Mouse (Mus musculus) gastrocnemius, adult 8-10 months (tissue): ENCODE results near the gene Prdm16. TPM values are rescaled to one million over a fixed set of nuclear protein-coding genes. Genes with fewer than 3 reads are reported as not detected.

Experiments
- DNase-seq, 2 experiments: peaks; one replicate each; pipeline ENCODE4 v3.0.0; 2022; ENCODE audit warnings: low spot score in 2 of 2
- total RNA-seq, 4 experiments: library from RNA; stranded (reverse); gene quantifications; 2 replicates each; pipeline ENCODE4 v1.2.4; 2022

Prdm16 gene
- total RNA-seq, 4 experiments from 2014 or later: 0.73 to 3.1 (median 1.4) TPM

DNA sequence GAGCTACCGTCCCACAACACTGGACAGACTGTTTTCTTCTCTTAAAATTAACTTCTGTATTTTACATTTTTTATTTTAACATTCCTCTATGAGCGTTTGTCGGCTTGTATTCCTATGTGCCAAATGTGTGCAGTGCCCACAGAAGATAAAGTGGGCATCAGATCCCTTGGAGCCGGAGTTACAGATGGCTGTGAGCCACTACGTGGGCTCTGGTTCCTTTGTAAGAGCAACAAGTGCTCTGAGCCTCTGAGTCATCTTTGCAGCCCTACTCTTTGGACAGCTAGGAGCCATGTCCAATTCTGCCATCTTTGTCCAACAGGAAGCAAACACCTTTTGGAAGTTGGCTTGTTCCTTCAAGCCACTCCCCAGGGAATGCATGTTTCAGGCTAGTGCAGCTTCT lies 78.6 kb downstream of the Prdm16 start:
- no peak for DNase-seq

DNA sequence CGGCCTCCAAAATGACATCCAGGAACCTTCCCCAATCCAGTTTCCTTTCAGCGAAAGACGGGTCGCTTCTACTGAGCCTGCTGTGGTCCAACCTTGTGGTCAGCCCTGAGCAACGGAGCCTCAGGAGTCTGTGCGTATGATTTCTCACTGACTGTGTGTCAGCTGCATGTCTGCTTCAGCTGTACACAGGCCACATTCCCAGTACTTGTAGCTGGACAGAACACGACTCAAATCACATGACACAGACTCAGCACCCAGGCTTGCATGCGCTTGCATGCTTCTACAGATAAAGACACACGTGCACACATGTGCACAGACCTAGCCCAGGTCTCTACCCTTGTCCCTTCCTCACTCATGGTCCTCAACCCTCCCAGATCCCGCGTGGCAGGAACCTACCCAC lies 79.5 kb downstream of the Prdm16 start:
- no peak for DNase-seq

DNA sequence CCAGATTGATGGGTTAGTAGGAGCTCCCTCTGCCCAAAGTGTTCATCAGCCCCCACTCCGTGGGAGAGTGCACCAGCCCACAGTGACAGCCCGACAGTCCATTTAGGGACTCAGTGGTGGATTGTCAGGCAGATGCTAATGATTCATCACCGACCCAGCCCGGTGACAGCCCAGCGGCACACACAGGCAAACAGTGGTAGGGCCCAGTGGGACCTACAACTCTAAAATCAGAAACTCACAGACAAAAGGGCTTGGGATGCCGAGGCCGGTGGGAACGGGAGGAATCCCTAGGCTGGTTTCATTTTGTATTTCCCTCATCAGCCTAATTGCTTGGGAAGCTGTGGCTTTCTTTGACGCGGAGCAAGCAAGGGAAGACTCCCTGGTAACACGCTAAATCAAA lies 80.3 kb downstream of the Prdm16 start:
- no peak for DNase-seq

DNA sequence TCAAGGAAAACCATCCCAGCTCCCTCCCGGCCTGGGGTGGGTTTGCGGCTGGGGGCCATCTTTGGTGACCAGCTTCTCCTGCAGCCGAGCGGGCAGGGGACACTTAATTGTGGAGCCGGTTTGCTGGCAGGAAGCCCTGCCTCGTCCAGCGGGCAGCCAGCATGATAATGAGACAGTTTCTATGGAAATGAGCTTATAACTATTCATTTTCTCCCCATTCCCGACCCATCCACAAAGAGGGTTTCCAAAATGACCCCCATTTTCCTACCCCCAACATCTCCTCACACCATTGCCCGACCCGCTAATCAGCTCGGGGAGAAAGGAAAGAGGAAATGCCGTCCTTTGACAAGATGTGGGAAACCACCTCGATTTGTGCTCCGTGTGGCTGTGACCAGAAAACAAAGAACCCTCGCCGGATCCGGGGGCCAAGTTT lies 86.7 kb downstream of the Prdm16 start:
- DNase-seq: no peak

DNA sequence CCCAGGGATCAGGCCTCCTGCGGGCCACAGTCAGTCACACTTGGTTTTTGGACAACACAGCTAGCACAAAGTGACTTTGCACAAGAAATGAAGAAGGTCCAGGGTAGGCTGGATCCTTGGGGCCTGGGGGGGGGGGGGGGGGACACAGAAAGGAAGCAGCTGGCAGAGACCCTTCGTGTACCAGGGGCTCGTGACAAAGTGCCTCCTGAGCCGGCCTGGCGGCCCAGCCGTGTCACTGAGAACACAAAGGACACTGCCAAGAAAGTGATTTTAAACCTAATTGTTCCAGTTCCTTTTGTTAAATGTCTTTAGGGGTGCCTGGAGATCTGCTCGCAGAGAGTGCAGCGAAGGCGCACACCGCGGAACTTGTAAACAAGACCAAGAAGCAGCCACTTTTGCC lies 87.2 kb downstream of the Prdm16 start:
- no peak for DNase-seq

DNA sequence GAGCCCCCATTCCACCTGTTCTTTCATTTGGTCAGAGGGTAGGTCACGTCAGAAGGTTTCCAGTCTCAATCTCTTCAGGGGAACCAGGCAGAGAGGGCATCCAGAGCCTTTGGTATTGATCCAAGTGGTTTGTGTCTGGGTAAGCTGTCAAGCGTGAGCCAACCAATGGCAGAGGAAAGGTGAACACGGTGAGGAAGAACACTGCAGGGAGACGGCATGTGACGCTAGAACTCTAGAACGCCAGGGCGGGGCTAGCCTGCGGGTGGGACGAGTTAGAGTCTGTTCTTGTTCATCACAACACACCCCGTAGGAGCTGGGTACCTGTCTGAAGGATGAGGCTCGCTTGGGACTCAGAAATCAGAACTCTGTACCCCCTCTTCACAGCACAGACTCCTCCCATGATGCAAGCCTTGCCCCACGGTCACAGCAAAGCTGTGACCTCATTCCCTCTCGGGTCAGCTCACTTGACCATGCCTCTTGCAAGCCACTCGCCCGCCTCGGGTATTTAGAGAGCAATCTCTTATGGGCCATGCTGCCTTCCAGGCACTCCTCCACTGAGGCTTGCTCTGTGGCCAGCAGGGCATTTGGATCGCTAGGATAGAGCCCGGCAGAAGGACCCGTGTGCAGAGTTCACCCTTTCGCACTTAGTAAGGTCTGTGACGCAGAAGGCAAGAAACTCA lies 89.4 kb downstream of the Prdm16 start:
- no peak for DNase-seq

DNA sequence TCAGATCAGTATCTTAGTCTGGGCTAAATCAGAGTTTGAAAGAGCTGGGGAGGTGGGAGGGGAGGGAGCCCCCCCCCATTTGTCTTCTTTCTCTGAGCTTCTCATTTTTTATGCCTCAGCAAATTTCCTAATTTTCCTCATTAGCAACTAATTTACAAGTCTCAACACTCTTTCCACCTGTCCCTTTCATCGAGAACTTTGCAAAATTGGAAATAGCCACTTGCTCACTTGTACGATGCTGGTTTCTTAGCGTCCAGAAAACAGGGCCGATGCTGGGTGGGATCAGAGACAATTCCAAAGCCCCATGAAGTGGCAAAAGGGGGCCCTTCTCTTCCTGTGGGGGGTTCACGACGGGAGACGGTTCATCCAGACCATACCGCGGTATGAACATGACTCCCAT lies 91.4 kb downstream of the Prdm16 start:
- DNase-seq: no peak

DNA sequence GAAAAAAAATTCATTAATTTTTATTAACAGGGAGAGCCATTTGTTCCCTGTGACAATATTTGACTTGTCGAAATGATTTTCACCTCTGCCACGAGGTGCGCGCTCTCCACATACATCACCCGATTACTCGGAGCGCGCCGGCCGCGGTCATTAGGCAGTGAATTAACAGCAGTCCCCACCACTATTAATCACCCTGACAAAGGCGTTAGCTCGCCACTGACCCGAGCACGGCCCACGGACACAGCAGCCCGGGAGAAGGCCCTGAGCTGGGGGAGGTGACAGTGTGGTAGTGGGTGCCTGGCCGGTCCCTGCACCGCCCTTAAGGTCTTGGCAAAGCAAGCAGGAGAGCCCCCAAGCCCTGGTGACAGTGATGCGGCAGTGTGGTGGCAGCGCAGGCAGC lies 92.8 kb downstream of the Prdm16 start:
- no peak for DNase-seq

DNA sequence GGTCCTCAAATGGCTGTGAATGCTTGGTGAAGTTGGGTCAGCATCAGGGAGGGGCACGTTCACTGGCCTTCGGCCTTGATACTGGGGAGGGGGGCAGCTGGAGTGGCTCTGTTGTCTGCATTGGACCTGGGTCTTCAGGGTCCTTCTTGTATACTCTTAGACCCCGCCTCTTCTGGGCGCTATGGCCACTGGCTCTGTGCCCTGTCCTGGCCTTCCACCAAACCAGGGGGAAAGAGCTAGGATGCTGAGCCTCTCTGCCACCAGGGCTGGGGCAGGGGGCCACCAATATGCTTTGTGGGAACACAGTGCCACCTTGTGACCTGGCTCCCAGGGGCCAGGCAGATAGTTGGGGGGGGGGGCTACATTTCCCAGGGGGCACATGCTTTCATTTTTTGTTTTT lies 93.5 kb downstream of the Prdm16 start:
- DNase-seq: no peak

DNA sequence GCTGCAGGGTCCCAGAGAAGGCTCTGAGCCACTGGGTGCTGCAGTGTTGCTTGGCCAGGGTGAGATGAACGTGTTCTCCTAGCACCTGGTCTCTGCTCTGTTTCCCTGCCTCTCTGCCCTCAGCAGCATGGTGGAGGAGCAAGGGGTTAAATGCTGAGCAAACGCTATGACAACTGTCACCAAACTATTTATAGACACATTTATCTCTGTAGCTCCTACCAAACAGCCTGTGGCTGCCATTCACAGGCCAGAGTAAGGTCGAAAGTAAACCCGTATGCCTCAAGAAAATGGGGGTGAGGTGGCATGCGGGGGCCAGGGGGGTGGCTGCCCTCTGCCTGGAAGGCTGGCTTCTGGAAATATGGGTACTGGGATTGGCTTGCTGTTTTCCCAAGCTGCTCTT lies 94.1 kb downstream of the Prdm16 start:
- DNase-seq: no peak

DNA sequence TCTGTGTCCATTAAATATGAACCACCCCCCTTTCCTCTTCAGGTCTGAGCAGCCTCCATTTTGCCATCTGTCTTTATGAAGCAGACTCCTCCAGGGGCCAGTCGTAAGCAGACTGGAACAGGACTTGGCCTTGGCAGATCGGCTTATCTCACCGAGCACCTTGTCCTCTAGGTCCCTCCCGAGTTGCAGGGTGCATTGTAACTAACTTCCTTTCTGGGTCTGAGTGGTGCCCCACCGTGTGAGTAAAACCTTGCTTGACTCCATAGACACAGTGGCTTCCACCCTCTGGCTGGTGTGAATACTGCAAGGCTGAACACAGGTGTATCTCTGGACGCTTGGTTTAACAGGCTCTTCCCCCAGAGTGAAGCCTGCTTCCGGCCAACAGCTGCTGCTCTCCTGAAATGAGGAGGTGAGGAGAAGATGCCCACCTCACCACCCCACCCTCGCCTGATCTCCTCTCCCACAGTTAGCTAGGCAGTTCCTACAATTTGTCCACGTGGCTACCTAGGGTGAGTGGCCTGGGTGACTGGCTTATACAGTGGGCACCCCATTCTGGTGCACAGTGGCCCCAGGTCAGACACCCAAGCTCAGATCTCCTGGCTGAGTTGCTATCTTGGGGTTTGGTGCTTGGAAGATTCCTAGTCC lies 94.9 kb downstream of the Prdm16 start:
- DNase-seq: no peak

DNA sequence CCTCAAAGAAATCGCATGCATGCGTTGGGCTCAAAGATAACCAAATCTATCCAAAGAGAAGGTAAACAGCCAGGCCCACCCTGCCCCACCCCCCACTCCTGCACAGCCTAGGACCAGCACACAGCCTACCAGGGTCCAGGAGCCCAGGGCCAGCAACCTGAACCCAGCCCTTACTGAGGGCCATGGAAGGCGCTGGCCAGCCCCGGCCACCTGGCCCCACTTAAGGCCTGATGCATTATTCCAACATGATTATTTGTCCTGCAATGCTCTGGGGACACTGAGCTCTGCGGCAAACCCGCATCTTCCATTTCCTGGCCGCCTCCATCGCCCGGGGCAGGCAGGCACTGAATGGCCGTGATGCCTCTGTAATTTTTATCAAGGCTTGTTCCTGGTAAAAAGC lies 96.0 kb downstream of the Prdm16 start:
- no peak for DNase-seq

DNA sequence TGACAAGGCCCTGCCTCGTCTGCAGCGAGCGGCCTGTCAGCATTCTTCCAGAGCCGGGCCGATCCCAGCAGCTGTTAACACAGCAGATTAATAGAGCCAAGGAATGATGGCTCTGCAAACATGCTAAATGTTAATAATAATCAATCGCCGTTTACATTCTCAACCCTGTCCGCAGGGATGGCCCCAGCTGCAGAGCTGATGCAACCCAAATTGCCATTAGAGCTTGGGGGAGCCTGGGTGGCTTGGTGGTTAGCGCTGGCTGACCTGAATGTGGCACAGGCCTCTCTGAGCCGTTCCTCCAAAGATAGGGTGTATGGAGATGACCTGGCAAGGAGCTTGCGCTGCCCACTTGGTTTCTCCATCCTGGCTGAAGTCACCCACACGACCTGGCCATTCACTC lies 97.0 kb downstream of the Prdm16 start:
- no peak for DNase-seq

DNA sequence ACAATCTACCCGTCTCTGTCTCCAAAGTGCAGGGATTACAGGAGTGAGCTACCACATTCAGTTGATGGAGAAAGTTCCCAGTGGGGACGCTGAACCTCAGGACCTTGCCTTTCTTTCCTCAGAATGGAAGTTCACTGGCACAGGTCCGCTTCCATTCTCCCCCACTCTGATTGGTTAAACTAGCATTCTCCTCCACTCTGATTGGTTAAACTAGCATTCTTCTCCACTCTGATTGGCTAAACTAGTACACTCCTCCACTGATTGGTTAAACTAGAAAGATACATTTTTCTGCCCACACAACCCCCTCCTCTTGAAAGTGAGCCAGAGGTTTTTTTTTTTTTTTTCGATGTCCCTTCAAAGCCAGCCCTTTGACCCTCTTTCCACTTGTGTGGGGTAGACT lies 97.9 kb downstream of the Prdm16 start:
- no peak for DNase-seq

DNA sequence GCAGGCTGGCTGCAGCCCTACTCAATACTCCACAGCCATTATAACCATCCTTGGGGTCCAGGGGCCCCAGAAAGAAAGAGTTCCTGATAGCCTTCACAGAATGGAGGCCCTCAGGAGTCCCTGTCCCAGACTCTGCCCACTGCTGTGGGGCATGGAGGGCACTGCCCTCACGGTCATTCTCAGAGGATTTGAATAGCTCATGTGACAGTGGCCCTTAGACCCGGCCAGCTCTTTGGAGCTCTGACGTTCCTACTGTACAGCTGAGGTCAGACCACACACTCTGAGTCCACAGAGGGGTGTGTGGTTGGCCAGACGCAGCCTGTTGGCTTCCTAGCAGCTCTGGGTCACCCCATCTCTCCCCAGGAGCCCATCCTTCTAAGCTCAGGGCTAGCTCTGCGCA lies 100.6 kb downstream of the Prdm16 start:
- DNase-seq: no peak

DNA sequence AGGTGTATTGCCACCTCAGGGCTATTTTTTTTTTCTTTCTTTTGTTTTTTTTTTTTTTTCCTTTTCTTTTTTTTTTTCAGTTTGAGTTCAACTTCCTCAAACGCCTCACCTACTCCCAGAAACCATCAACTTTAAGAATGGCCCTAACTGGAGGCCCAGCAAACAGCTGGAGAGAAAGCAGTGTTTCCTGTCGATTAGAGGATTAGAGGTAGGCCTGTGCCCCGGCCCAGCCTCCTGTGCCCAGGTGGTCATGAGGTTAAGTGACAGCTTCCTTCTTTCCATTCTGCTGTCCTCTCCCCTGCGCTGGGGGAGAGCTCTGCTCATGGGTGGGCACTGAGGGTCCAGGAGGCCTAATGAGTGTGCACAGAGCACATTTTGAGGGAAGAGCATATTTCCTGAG lies 105.3 kb downstream of the Prdm16 start:
- no peak for DNase-seq

DNA sequence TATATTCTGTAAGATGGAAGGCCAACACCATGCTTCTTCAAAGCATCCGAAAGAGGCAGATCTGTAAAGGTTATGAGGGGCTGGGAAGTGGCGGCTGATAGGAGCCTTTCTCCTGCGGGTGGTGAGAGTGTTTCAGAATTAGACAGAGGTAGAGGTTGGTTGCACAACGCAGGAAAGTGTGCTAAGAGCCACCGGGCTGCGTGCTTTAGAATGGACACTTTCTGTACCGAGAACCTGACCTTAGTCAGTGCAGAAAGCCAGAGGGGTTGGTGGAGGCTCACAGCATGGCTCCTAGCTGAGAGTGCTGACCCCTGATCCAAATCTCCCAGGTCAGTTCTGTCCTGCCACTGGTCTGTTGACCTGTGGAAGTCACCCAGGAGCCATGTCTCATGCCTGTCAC lies 106.3 kb downstream of the Prdm16 start:
- DNase-seq: no peak

DNA sequence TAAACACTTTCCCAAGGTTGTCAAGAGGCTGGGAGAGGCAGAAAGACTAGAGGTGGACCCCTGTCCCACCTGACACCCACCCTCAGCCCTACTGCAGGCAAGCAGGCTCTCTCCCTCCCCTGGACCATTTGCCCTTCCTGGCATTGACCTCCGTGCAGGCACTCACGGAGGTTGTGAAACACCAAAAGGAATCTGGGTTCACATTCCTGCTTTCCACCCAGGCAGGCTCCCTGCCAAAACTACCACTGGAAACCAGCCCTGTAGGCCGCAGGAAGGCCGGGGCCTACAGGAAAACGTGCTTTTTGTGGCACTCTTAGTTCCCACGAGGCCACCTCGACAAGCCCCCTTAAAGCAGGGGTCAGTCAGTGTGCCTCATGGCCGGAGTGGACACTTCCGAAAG lies 109.2 kb downstream of the Prdm16 start:
- DNase-seq: peak in 1 of 2 experiments; percentile 39

DNA sequence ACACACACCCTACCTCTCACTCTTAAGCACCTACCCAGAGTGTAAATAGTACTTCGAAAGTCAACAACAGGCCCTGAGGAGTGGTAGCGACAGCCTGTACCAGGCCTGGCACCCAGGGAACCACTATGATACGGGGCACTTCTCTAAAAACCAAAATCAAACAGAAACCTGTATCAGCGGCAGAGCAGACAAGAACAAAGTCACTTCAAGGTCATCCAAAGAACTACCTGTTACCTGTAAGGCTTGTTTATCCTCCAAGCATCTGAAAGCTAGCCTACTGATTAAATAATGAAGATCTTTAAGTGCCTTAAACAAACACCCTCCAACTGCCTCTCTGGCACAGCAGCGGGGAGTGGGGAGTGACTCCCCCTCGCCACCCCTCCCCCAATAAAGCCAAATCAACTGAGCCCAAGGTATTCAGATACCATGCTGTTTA lies 110.3 kb downstream of the Prdm16 start:
- no peak for DNase-seq

DNA sequence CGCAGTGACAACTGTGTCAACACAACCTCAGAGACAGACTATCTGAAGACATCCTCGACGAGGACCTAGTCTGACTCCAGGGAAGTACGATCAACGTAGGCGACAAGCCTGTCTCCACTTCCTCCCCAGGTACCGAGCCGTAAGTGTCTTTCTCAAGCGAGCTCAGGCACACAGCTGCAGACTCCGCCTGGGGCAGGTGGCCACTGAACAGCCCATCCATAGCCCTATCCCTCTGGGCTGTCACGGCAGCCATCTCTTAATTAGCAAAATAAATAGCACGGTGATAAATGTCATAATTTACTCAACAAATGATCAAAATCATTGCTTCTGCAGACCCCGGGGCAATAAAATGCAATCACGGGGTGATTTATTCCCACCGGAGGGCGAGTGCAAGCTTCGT lies 112.8 kb downstream of the Prdm16 start:
- no peak for DNase-seq

DNA sequence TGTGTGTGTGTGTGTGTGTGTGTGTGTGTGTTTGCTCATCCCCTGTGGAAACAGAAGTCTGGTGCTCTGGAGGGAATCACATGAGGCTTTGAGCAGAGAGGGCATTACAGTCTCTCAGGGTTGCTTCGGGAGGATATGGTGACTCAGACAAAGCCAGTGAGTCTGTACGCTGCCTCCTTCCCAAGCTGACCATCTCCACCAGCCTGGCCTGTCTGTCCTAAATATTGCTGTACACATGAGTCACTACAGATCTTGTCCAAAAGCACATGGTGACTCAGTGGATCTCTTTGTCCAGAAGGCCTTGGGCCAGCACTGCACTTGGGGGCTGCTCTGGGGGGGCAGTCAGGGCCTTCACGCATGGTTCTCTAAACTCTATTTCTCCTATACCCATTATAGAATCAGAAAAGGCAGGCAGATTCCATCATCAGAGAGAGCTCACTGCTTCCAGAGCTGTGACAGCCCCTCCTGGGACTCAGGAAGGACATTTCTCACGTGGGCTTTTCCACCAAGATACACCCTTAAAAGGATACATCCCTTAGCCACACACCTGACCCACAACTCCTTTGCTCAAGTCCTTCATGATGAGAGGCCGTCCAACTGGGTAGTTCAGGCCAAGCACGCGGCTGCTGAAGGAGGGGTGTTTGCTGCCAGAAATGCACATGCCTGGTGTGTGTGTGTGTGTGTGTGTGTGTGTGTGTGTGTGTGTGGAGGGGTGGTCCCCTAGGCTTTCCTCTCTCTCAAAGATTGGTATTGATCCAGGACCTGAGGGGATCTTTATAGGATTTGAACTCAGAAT lies 114.6 kb downstream of the Prdm16 start:
- DNase-seq: no peak

DNA sequence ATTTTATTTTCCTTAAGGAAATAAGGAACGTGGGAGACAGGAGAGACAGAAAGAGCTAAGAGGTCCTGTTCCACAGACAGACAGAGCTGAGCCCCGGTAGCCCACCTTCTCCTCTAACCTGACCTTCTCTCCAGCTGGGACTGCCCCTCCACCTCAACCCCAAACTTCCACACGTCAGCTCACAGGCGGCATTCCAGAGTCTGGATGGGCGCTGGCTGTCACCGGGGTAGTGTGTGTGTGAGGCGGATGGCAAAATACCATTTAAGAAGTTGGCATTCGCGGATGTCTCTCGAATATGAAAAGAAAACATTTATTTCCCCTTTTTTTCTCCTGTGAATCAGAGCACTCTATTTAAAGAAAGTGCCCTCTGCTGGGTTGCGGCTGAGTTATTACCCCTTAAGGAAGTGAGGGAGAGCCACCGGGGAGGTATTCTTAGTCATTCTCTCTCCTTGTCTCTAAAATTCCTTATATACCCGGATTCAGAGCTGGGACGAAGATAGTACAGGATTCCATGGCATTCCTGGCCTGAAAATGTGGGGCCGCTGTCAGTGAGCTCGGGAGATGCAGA lies 117.1 kb downstream of the Prdm16 start:
- no peak for DNase-seq
